Mouse (Mus musculus): ENCODE results near the gene Rorc. TPM values are rescaled to one million over a fixed set of nuclear protein-coding genes. Genes with fewer than 3 reads are reported as not detected.

Rorc gene
- total RNA-seq, 1 experiment = not detected

DNA sequence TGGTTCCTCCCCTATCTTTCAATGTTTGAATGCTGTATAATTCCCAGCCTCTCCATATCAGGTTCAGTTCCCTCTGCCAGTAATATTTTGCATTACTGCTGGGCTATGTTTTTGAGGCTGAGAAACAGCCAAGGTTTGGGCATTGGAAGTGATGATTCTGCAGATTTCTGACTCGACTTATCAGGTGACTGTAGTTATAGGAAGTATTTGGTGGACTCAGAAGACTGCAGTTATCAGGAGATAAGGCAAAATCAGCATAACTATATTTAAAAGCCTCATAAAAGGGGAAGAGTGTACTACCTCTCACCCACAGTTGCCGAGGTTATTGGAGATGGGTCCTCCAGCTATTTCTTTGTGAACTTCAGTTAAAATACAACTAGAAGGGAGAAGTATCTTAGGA lies 58.4 kb downstream of the Rorc start:
- in situ Hi-C loops (cut with MboI; ENCODE audit: low sequenced_read_pairs in 2 of 2, unreplicated experiment in 2 of 2) = no loop called here
- TF ChIP-seq HCFC1 (IDR thresholded peaks at IDR 0.05; ENCODE audit: borderline replicate concordance, insufficient read depth, low read length) (no peak), MAFK (IDR thresholded peaks at IDR 0.05; ENCODE audit: insufficient read depth, low read depth, low read length) (no peak), ZC3H11A (IDR thresholded peaks at IDR 0.05; ENCODE audit: borderline replicate concordance, low read depth, low read length) (no peak), ZNF384 (IDR thresholded peaks at IDR 0.05; ENCODE audit: low read depth, low read length) (no peak), CHD2 (IDR thresholded peaks at IDR 0.05; ENCODE audit: low read depth, low read length) (no peak)
- no peaks in the 10 kb centered on the region for H3K4me1 ChIP-seq (ENCODE audit: control insufficient read depth in 2 of 2, insufficient read depth in 2 of 2, low read length in 2 of 2, poor library complexity in 1 of 2)
- no peak overlapping the region for H3K4me3 ChIP-seq (ENCODE audit: insufficient read depth in 1 of 2, low read depth in 1 of 2, low read length in 2 of 2, poor library complexity in 1 of 2, severe bottlenecking in 1 of 2)
- DNase-seq (ENCODE audit: low read depth, low spot score) = no peak
- no peak overlapping the region for H3K9ac ChIP-seq (ENCODE audit: insufficient read depth, low read depth, low read length, poor library complexity, severe bottlenecking)
- H3K27ac ChIP-seq (ENCODE audit: insufficient read depth, low read depth, low read length, poor library complexity, severe bottlenecking) = no peak overlapping the region
- no peaks in the 10 kb centered on the region for H3K36me3 ChIP-seq (ENCODE audit: control insufficient read depth, insufficient read depth, low read length, poor library complexity, severe bottlenecking)
- no peaks in the 10 kb centered on the region for H3K9me3 ChIP-seq (ENCODE audit: control insufficient read depth, insufficient read depth, low read depth, low read length)

DNA sequence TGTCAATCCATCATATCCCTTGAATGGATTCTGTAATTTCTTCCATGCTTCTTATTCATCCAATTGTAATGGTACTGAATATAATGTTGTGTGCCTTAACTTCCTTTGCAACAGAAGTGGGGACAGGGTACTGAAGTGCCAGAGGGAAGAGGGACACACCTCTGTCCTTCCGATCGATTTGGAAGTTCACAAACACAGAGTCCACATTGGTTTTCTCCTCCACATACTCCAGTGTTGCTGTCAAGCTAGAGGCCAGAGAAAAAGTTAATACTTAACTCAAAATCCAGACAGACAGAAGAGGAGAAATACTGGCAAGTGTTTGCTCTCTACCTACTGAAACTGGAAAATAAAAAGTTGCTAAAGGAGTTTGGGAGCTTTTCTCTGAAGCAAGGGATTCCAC lies 61.7 kb downstream of the Rorc start:
- H3K27ac ChIP-seq (ENCODE audit: insufficient read depth, low read depth, low read length, poor library complexity, severe bottlenecking) = no peak overlapping the region
- in situ Hi-C loops (cut with MboI; ENCODE audit: low sequenced_read_pairs in 2 of 2, unreplicated experiment in 2 of 2) = no loop called here
- no peaks in the 10 kb centered on the region for H3K9me3 ChIP-seq (ENCODE audit: control insufficient read depth, insufficient read depth, low read depth, low read length)
- H3K4me3 ChIP-seq (ENCODE audit: insufficient read depth in 1 of 2, low read depth in 1 of 2, low read length in 2 of 2, poor library complexity in 1 of 2, severe bottlenecking in 1 of 2) = no peak overlapping the region
- no peak for DNase-seq (ENCODE audit: low read depth, low spot score)
- no peak for TF ChIP-seq ZC3H11A (IDR thresholded peaks at IDR 0.05; ENCODE audit: borderline replicate concordance, low read depth, low read length)
- no peak for TF ChIP-seq CHD2 (IDR thresholded peaks at IDR 0.05; ENCODE audit: low read depth, low read length)
- no peak for TF ChIP-seq HCFC1 (IDR thresholded peaks at IDR 0.05; ENCODE audit: borderline replicate concordance, insufficient read depth, low read length)
- TF ChIP-seq MAFK (IDR thresholded peaks at IDR 0.05; ENCODE audit: insufficient read depth, low read depth, low read length) = no peak
- TF ChIP-seq ZNF384 (IDR thresholded peaks at IDR 0.05; ENCODE audit: low read depth, low read length) = no peak
- H3K4me1 ChIP-seq (ENCODE audit: control insufficient read depth in 2 of 2, insufficient read depth in 2 of 2, low read length in 2 of 2, poor library complexity in 1 of 2) = no peaks in the 10 kb centered on the region
- no peaks in the 10 kb centered on the region for H3K36me3 ChIP-seq (ENCODE audit: control insufficient read depth, insufficient read depth, low read length, poor library complexity, severe bottlenecking)
- H3K9ac ChIP-seq (ENCODE audit: insufficient read depth, low read depth, low read length, poor library complexity, severe bottlenecking) = no peak overlapping the region

DNA sequence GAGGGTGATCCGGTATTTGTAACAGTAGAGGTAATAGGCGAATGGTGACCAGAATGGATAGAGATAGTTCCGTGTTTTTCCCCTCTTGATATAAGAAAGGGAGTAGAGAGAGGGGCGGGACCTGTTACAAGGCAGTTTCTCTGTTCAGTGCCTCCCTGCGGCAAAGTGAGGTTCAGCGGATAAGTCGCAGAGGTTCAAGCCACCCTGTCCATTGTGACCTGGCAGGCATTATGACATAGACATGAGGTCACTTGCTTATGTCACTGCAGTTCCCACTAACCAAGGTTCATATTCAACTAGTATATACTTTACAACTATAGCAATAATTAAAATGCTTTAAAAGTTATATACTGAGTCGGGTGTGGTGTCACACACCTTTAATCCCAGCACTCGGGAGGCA lies 63.8 kb downstream of the Rorc start:
- Histone ChIP-seq H3K36me3 (ENCODE audit: control insufficient read depth, insufficient read depth, low read length, poor library complexity, severe bottlenecking) (no peaks in the 10 kb centered on the region), H3K9ac (ENCODE audit: insufficient read depth, low read depth, low read length, poor library complexity, severe bottlenecking) (no peak overlapping the region), H3K4me1 (ENCODE audit: control insufficient read depth in 2 of 2, insufficient read depth in 2 of 2, low read length in 2 of 2, poor library complexity in 1 of 2) (no peaks in the 10 kb centered on the region), H3K27ac (ENCODE audit: insufficient read depth, low read depth, low read length, poor library complexity, severe bottlenecking) (no peak overlapping the region), H3K4me3 (ENCODE audit: insufficient read depth in 1 of 2, low read depth in 1 of 2, low read length in 2 of 2, poor library complexity in 1 of 2, severe bottlenecking in 1 of 2) (no peak overlapping the region), H3K9me3 (ENCODE audit: control insufficient read depth, insufficient read depth, low read depth, low read length) (no peaks in the 10 kb centered on the region)
- in situ Hi-C loops (cut with MboI; ENCODE audit: low sequenced_read_pairs in 2 of 2, unreplicated experiment in 2 of 2) = no loop called here
- TF ChIP-seq CHD2 (IDR thresholded peaks at IDR 0.05; ENCODE audit: low read depth, low read length) (no peak), MAFK (IDR thresholded peaks at IDR 0.05; ENCODE audit: insufficient read depth, low read depth, low read length) (no peak), ZNF384 (IDR thresholded peaks at IDR 0.05; ENCODE audit: low read depth, low read length) (no peak), HCFC1 (IDR thresholded peaks at IDR 0.05; ENCODE audit: borderline replicate concordance, insufficient read depth, low read length) (no peak), ZC3H11A (IDR thresholded peaks at IDR 0.05; ENCODE audit: borderline replicate concordance, low read depth, low read length) (no peak)
- DNase-seq (ENCODE audit: low read depth, low spot score) = no peak

DNA sequence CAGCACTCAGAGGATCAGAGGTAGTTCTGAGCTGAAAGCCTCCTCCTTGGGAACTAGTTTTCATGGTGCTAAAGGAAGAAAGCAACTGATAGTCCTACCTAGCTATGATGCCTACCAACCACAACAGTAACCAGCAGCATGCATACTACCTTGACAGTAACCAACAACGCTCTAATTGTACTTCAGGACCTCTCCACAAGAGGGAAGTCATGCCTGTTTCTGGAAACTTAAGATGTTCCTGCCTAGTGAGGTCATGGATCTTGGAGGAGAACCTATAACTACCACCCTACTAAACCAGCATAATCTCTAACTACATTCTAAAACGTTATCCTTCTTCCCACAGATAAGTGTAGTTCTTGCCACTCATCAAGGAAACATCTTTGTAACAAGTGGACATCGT lies 68.6 kb downstream of the Rorc start:
- Histone ChIP-seq H3K9ac (ENCODE audit: insufficient read depth, low read depth, low read length, poor library complexity, severe bottlenecking) (no peak overlapping the region), H3K4me1 (ENCODE audit: control insufficient read depth in 2 of 2, insufficient read depth in 2 of 2, low read length in 2 of 2, poor library complexity in 1 of 2) (0 out of 4 replicates have a peak, but pooled peaks cover 0 to 4% of the 10 kb centered on the region in 2 experiments), H3K4me3 (ENCODE audit: insufficient read depth in 1 of 2, low read depth in 1 of 2, low read length in 2 of 2, poor library complexity in 1 of 2, severe bottlenecking in 1 of 2) (no peak overlapping the region), H3K36me3 (ENCODE audit: control insufficient read depth, insufficient read depth, low read length, poor library complexity, severe bottlenecking) (peaks cover 9% of the 10 kb centered on the region), H3K27ac (ENCODE audit: insufficient read depth, low read depth, low read length, poor library complexity, severe bottlenecking) (no peak overlapping the region), H3K9me3 (ENCODE audit: control insufficient read depth, insufficient read depth, low read depth, low read length) (no peaks in the 10 kb centered on the region)
- in situ Hi-C loops (cut with MboI; ENCODE audit: low sequenced_read_pairs in 2 of 2, unreplicated experiment in 2 of 2) = no loop called here
- no peak for DNase-seq (ENCODE audit: low read depth, low spot score)
- no peak for TF ChIP-seq CHD2 (IDR thresholded peaks at IDR 0.05; ENCODE audit: low read depth, low read length)
- no peak for TF ChIP-seq MAFK (IDR thresholded peaks at IDR 0.05; ENCODE audit: insufficient read depth, low read depth, low read length)
- TF ChIP-seq ZC3H11A (IDR thresholded peaks at IDR 0.05; ENCODE audit: borderline replicate concordance, low read depth, low read length) = no peak
- no peak for TF ChIP-seq HCFC1 (IDR thresholded peaks at IDR 0.05; ENCODE audit: borderline replicate concordance, insufficient read depth, low read length)
- TF ChIP-seq ZNF384 (IDR thresholded peaks at IDR 0.05; ENCODE audit: low read depth, low read length) = no peak
